Mouse (Mus musculus) ES-E14 (cell line): Measurements from ENCODE around the gene Hist1h4a.

Source experiments
- CHD2 ChIP-seq: IDR thresholded peaks from 2 replicates; pipeline ENCODE4 v1.6.1; 2014; ENCODE audit warnings: mild to moderate bottlenecking, low read depth, low read length, inconsistent platforms
- HCFC1 ChIP-seq: IDR thresholded peaks from 2 replicates; pipeline ENCODE4 v1.6.1; 2012; ENCODE audit warnings: low read length, inconsistent platforms, borderline replicate concordance; ENCODE audit not compliant: insufficient read depth
- MAFK ChIP-seq: IDR thresholded peaks from 2 replicates; pipeline ENCODE4 v1.6.1; 2014; ENCODE audit warnings: mild to moderate bottlenecking, low read depth, low read length, inconsistent platforms; ENCODE audit not compliant: insufficient read depth

DNA sequence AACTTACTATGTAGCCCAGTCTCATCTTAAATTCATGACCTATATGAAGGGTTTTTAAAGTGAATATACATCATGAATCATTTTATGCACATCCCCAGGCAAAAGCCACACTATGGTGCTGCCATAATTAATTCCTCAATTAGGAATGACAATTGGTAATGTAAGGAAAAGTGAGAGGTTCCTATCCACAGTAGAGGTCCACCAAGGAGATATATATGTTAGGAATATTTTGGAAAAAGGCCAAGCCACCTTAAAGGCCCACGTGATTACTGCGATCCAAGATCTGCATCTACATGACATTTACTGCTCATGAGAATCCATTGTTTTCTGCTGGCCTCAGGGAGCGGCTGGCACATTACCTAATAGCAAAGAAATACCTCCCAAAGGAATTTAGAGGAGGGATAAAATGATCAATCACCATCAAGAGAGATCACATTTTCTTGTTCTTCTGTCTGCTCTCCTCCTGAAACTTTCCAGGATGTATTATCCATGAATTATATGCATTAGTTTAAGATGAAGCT, 1.7 kb downstream of the Hist1h4a start:
- no peak for TF ChIP-seq MAFK
- no peak for TF ChIP-seq CHD2
- no peak for TF ChIP-seq HCFC1
